Mouse (Mus musculus): ENCODE results near the gene Coil. TPM values are rescaled to one million over a fixed set of nuclear protein-coding genes. Genes with fewer than 3 reads are reported as not detected.

Coil gene
- polyA plus RNA-seq, 1 experiment: 7.2 TPM

GRCm38 (mm10) chr11:89017514-89018182 is 47.6 kb downstream of the Coil start:
- no peak overlapping the region for H3K27ac ChIP-seq (ENCODE audit: insufficient read depth, low read depth, low read length)
- no peak overlapping the region for H3K4me3 ChIP-seq (ENCODE audit: insufficient read depth, low read length)
- TF ChIP-seq CTCF (IDR thresholded peaks at IDR 0.05; ENCODE audit: low read depth, low read length) (no peak), POLR2A (IDR thresholded peaks at IDR 0.05; ENCODE audit: borderline replicate concordance, low read depth, low read length) (no peak)
- peaks cover 19% of the 10 kb centered on the region for H3K4me1 ChIP-seq (ENCODE audit: control insufficient read depth, insufficient read depth, low read length)

- Histone ChIP-seq H3K4me1 (ENCODE audit: control insufficient read depth, insufficient read depth, low read length) (peaks cover 40% of the 10 kb centered on the region), H3K27ac (ENCODE audit: insufficient read depth, low read depth, low read length) (no peak overlapping the region), H3K4me3 (ENCODE audit: insufficient read depth, low read length) (no peak overlapping the region)
- TF ChIP-seq CTCF (IDR thresholded peaks at IDR 0.05; ENCODE audit: low read depth, low read length) (peak; percentile 33; the same call in 1 of the 2 replicates), POLR2A (IDR thresholded peaks at IDR 0.05; ENCODE audit: borderline replicate concordance, low read depth, low read length) (no peak)
Measured at GRCm38 (mm10) chr11:89020681-89021305, 50.7 kb downstream of the Coil start.

- Histone ChIP-seq H3K27ac (ENCODE audit: insufficient read depth, low read depth, low read length) (no peak overlapping the region), H3K4me1 (ENCODE audit: control insufficient read depth, insufficient read depth, low read length) (peaks cover 44% of the 10 kb centered on the region), H3K4me3 (ENCODE audit: insufficient read depth, low read length) (no peak overlapping the region)
- no peak for TF ChIP-seq POLR2A (IDR thresholded peaks at IDR 0.05; ENCODE audit: borderline replicate concordance, low read depth, low read length)
- TF ChIP-seq CTCF (IDR thresholded peaks at IDR 0.05; ENCODE audit: low read depth, low read length): no peak
Measured at GRCm38 (mm10) chr11:89021687-89022086, 51.6 kb downstream of the Coil start.

- Histone ChIP-seq H3K4me1 (ENCODE audit: control insufficient read depth, insufficient read depth, low read length) (peaks cover 47% of the 10 kb centered on the region), H3K27ac (ENCODE audit: insufficient read depth, low read depth, low read length) (no peak overlapping the region), H3K4me3 (ENCODE audit: insufficient read depth, low read length) (no peak overlapping the region)
- TF ChIP-seq CTCF (IDR thresholded peaks at IDR 0.05; ENCODE audit: low read depth, low read length) (no peak), POLR2A (IDR thresholded peaks at IDR 0.05; ENCODE audit: borderline replicate concordance, low read depth, low read length) (no peak)
Measured at GRCm38 (mm10) chr11:89022120-89022731, 52.2 kb downstream of the Coil start.

- Histone ChIP-seq H3K27ac (ENCODE audit: insufficient read depth, low read depth, low read length) (peak overlapping the region; percentile 73), H3K4me1 (ENCODE audit: control insufficient read depth, insufficient read depth, low read length) (peaks cover 57% of the 10 kb centered on the region)
- TF ChIP-seq CTCF (IDR thresholded peaks at IDR 0.05; ENCODE audit: low read depth, low read length): no peak
- TF ChIP-seq POLR2A (IDR thresholded peaks at IDR 0.05; ENCODE audit: borderline replicate concordance, low read depth, low read length): no peak
Measured at GRCm38 (mm10) chr11:89023477-89023876, 53.4 kb downstream of the Coil start.

GRCm38 (mm10) chr11:89024181-89024881 is 54.3 kb downstream of the Coil start:
- peaks cover 65% of the 10 kb centered on the region for H3K4me1 ChIP-seq (ENCODE audit: control insufficient read depth, insufficient read depth, low read length)
- H3K4me3 ChIP-seq (ENCODE audit: insufficient read depth, low read length): no peak overlapping the region
- TF ChIP-seq POLR2A (IDR thresholded peaks at IDR 0.05; ENCODE audit: borderline replicate concordance, low read depth, low read length) (no peak), CTCF (IDR thresholded peaks at IDR 0.05; ENCODE audit: low read depth, low read length) (no peak)
- peak overlapping the region; percentile 73 for H3K27ac ChIP-seq (ENCODE audit: insufficient read depth, low read depth, low read length)

More at GRCm38 (mm10) chr11:89023477-89023876, 53.4 kb downstream of the Coil start:
- no peak overlapping the region for H3K4me3 ChIP-seq (ENCODE audit: insufficient read depth, low read length)

GRCm38 (mm10) chr11:89025603-89026002 is 55.6 kb downstream of the Coil start:
- H3K27ac ChIP-seq (ENCODE audit: insufficient read depth, low read depth, low read length): peak overlapping the region; percentile 27; the same call in 1 of the 2 replicates
- H3K4me3 ChIP-seq (ENCODE audit: insufficient read depth, low read length): no peak overlapping the region
- peaks cover 63% of the 10 kb centered on the region for H3K4me1 ChIP-seq (ENCODE audit: control insufficient read depth, insufficient read depth, low read length)
- no peak for TF ChIP-seq POLR2A (IDR thresholded peaks at IDR 0.05; ENCODE audit: borderline replicate concordance, low read depth, low read length)
- no peak for TF ChIP-seq CTCF (IDR thresholded peaks at IDR 0.05; ENCODE audit: low read depth, low read length)

- Histone ChIP-seq H3K4me3 (ENCODE audit: insufficient read depth, low read length) (no peak overlapping the region), H3K4me1 (ENCODE audit: control insufficient read depth, insufficient read depth, low read length) (peaks cover 63% of the 10 kb centered on the region), H3K27ac (ENCODE audit: insufficient read depth, low read depth, low read length) (no peak overlapping the region)
- no peak for TF ChIP-seq POLR2A (IDR thresholded peaks at IDR 0.05; ENCODE audit: borderline replicate concordance, low read depth, low read length)
- no peak for TF ChIP-seq CTCF (IDR thresholded peaks at IDR 0.05; ENCODE audit: low read depth, low read length)
Measured at GRCm38 (mm10) chr11:89026117-89026516, 56.1 kb downstream of the Coil start.

- H3K4me1 ChIP-seq (ENCODE audit: control insufficient read depth, insufficient read depth, low read length): peaks cover 54% of the 10 kb centered on the region
- H3K27ac ChIP-seq (ENCODE audit: insufficient read depth, low read depth, low read length): peak overlapping the region; percentile 74
Measured at GRCm38 (mm10) chr11:89027955-89028361, 57.9 kb downstream of the Coil start.

More at GRCm38 (mm10) chr11:89027955-89028361, 57.9 kb downstream of the Coil start:
- TF ChIP-seq POLR2A (IDR thresholded peaks at IDR 0.05; ENCODE audit: borderline replicate concordance, low read depth, low read length): no peak
- TF ChIP-seq CTCF (IDR thresholded peaks at IDR 0.05; ENCODE audit: low read depth, low read length): no peak
- H3K4me3 ChIP-seq (ENCODE audit: insufficient read depth, low read length): peak overlapping the region; percentile 37

All from bone marrow macrophage, adult 2 months (primary cell).